Mouse (Mus musculus): ENCODE data around the gene Cdsn. TPM values are rescaled to one million over a fixed set of nuclear protein-coding genes. Genes with fewer than 3 reads are reported as not detected.

Cdsn gene
- total and polyA plus RNA-seq, 2 experiments: not detected

DNA sequence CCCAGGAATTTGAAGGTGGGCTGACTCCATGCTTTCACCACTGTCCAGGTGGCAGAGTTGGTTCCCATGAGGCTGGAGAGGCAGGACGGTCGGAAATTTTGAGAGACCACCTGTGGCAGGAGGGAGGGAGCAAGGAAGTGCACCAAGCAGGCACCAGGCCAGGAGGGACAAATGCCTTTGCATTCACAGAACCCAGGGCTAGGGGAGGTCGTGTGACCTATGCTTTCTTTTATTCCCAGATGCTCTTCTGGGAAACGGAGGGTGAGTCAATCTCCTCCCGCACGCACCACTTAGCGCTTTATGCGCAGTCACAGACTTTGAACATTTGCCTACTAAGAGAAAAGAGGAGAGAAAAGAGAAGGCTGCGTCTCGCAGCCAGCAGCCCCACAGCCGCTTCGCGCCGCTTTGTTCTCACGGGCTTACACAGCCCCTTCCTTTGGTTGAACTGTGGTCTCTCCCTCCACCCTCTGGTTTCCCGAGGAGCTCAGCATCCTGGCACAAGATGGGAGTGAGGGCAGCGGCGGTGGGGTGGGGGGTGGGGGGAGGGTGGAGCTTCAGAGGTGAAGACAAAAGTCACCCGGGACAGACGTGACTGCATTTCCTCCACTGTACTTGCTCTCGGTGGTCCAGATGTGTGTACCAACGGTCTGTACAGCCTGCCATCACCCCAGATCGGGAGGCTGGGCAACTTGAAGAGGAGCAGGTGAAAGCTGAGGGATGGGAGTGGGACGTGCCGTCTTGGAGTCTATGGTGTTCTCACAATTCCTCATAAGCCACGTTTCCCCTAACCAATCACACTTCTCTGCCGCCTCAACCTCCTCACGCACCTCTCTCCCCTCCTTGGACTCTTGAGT, 17.4 kb downstream of the Cdsn start:
- H3K27ac ChIP-seq (replicated peaks; ENCODE audit: insufficient read depth, low read depth, low read length): no peak overlapping the region
- TF ChIP-seq CTCF (IDR thresholded peaks at IDR 0.05; ENCODE audit: low read depth, low read length) (no peak), POLR2A (IDR thresholded peaks at IDR 0.05; ENCODE audit: extremely low read depth, insufficient read depth, low read length) (no peak)
- H3K4me1 ChIP-seq (ENCODE audit: control insufficient read depth, insufficient read depth, low read length): no peaks in the 10 kb centered on the region
- H3K79me2 ChIP-seq (ENCODE audit: control insufficient read depth, insufficient read depth, low read length): no peaks in the 10 kb centered on the region
- H3K36me3 ChIP-seq (ENCODE audit: control insufficient read depth, insufficient read depth, low read length): no peaks in the 10 kb centered on the region
- WGBS: 10% methylated on average over 28 of the region's 28 CpGs
- H3K9ac ChIP-seq (ENCODE audit: low read depth, low read length): no peak overlapping the region
- peaks cover 12% of the 10 kb centered on the region for H3K27me3 ChIP-seq (ENCODE audit: control insufficient read depth, insufficient read depth, low read length)
- DNase-seq (ENCODE audit: extremely low read depth, low read depth, low spot score): no peak
- no peak overlapping the region for H3K4me3 ChIP-seq (ENCODE audit: insufficient read depth, low read depth, low read length)

DNA sequence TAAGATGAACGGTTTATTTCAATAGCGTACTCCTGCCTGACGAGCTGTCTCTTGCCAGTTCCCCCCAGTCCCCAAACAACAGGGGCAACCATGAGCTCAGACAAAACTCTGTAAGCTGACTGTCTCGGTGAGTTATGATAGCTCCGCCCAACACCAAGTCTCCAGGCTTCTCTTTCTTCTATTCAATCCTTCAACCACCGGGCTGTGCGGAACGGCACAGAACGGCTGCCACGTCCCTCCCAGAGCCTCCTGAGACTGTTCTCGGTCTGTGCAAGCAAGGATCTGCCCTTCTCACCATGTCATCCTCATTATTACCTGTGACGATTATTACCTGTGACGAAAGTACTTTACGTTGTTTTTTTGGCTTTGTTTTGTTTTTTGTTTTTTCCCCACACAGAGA, 18.9 kb downstream of the Cdsn start:
- peaks cover 12% of the 10 kb centered on the region for H3K27me3 ChIP-seq (ENCODE audit: control insufficient read depth, insufficient read depth, low read length)

DNA sequence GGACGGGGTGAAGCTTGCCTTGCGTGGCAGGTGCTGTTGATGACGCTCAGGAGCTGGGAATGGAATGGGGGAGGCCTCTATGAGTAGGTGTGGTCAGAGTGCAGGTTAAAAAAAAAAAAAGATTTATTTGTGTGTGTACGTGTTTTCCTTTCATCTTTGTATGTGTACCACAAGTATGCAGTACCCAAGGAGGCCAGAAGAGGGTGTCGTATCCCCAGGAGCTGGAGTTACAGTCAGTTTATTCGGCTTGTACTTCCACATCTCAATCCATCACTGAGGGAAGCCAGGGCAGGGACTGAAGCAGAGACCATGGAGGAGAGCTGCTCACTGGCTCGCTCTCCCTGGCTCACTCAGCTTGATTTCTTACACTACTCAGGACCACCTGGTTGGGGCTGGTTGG, 19.5 kb downstream of the Cdsn start:
- no peak for DNase-seq (ENCODE audit: extremely low read depth, low read depth, low spot score)
- no peaks in the 10 kb centered on the region for H3K4me1 ChIP-seq (ENCODE audit: control insufficient read depth, insufficient read depth, low read length)
- H3K79me2 ChIP-seq (ENCODE audit: control insufficient read depth, insufficient read depth, low read length): no peaks in the 10 kb centered on the region
- no peak overlapping the region for H3K9ac ChIP-seq (ENCODE audit: low read depth, low read length)
- H3K27ac ChIP-seq (replicated peaks; ENCODE audit: insufficient read depth, low read depth, low read length): no peak overlapping the region
- H3K4me3 ChIP-seq (ENCODE audit: insufficient read depth, low read depth, low read length): no peak overlapping the region
- WGBS: 94% methylated on average over 7 of the region's 7 CpGs
- H3K27me3 ChIP-seq (ENCODE audit: control insufficient read depth, insufficient read depth, low read length): peaks cover 12% of the 10 kb centered on the region
- no peak for TF ChIP-seq CTCF (IDR thresholded peaks at IDR 0.05; ENCODE audit: low read depth, low read length)
- no peak for TF ChIP-seq POLR2A (IDR thresholded peaks at IDR 0.05; ENCODE audit: extremely low read depth, insufficient read depth, low read length)
- H3K36me3 ChIP-seq (ENCODE audit: control insufficient read depth, insufficient read depth, low read length): no peaks in the 10 kb centered on the region

More for the DNA sequence above, 18.9 kb downstream of the Cdsn start:
- Histone ChIP-seq H3K9ac (ENCODE audit: low read depth, low read length) (no peak overlapping the region), H3K79me2 (ENCODE audit: control insufficient read depth, insufficient read depth, low read length) (no peaks in the 10 kb centered on the region), H3K4me1 (ENCODE audit: control insufficient read depth, insufficient read depth, low read length) (no peaks in the 10 kb centered on the region), H3K27ac (replicated peaks; ENCODE audit: insufficient read depth, low read depth, low read length) (no peak overlapping the region), H3K4me3 (ENCODE audit: insufficient read depth, low read depth, low read length) (no peak overlapping the region), H3K36me3 (ENCODE audit: control insufficient read depth, insufficient read depth, low read length) (no peaks in the 10 kb centered on the region)
- TF ChIP-seq POLR2A (IDR thresholded peaks at IDR 0.05; ENCODE audit: extremely low read depth, insufficient read depth, low read length) (no peak), CTCF (IDR thresholded peaks at IDR 0.05; ENCODE audit: low read depth, low read length) (no peak)
- DNase-seq (ENCODE audit: extremely low read depth, low read depth, low spot score): no peak
- 90% methylated on average over 14 of the region's 14 CpGs for WGBS

DNA sequence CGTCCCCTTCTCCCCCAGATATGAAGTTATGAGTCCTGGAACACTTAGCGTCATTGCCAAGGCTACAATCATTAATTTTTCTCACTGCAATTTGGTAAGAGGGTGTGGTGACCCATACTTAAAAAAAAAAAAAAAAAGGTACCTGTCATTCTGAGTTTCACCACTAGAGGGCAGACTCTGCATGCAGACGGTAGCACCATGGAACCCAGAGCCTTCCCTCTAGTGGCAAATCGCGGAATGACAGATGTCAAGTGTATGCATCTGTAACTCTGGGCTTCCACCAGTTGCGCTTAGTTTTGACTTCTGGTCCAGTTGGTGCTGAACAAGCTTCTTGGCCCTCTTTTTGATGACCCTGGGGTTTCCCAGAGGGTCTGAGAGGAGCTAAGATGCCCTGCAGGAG, 26.3 kb downstream of the Cdsn start:
- no peaks in the 10 kb centered on the region for H3K4me1 ChIP-seq (ENCODE audit: control insufficient read depth, insufficient read depth, low read length)
- WGBS: 23% methylated on average over 6 of the region's 6 CpGs
- no peak overlapping the region for H3K27ac ChIP-seq (replicated peaks; ENCODE audit: insufficient read depth, low read depth, low read length)
- no peaks in the 10 kb centered on the region for H3K36me3 ChIP-seq (ENCODE audit: control insufficient read depth, insufficient read depth, low read length)
- no peaks in the 10 kb centered on the region for H3K27me3 ChIP-seq (ENCODE audit: control insufficient read depth, insufficient read depth, low read length)
- peak; percentile 75 for DNase-seq (ENCODE audit: extremely low read depth, low read depth, low spot score)
- TF ChIP-seq POLR2A (IDR thresholded peaks at IDR 0.05; ENCODE audit: extremely low read depth, insufficient read depth, low read length): no peak
- peak; percentile 90 for TF ChIP-seq CTCF (IDR thresholded peaks at IDR 0.05; ENCODE audit: low read depth, low read length)
- no peaks in the 10 kb centered on the region for H3K79me2 ChIP-seq (ENCODE audit: control insufficient read depth, insufficient read depth, low read length)
- H3K9ac ChIP-seq (ENCODE audit: low read depth, low read length): no peak overlapping the region
- H3K4me3 ChIP-seq (ENCODE audit: insufficient read depth, low read depth, low read length): no peak overlapping the region

DNA sequence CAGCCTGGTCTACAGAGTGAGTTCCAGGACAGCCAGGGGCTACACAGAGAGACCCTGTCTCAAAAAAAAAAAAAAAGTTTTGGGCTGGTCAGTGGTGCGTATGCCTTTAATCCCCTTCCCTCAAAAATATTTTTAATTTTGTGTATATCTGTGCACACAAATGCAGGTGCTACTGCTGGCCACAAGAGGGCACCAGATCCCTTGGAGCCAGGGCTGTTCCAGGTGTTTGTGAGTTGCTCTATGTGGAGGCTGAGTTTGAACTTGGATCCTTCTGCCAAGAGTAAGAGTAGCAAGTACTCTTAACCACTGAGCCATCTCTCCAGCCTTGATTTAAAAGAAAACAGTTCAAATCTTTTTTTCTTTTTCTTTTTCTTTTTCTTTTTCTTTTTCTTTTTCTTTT, 31.0 kb downstream of the Cdsn start:
- DNase-seq (ENCODE audit: extremely low read depth, low read depth, low spot score): peak; percentile 6
- H3K27me3 ChIP-seq (ENCODE audit: control insufficient read depth, insufficient read depth, low read length): no peaks in the 10 kb centered on the region
- TF ChIP-seq CTCF (IDR thresholded peaks at IDR 0.05; ENCODE audit: low read depth, low read length) (peak; percentile 60), POLR2A (IDR thresholded peaks at IDR 0.05; ENCODE audit: extremely low read depth, insufficient read depth, low read length) (no peak)
- 94% methylated on average over 1 of the region's 1 CpGs for WGBS
- no peaks in the 10 kb centered on the region for H3K79me2 ChIP-seq (ENCODE audit: control insufficient read depth, insufficient read depth, low read length)
- no peaks in the 10 kb centered on the region for H3K36me3 ChIP-seq (ENCODE audit: control insufficient read depth, insufficient read depth, low read length)
- H3K9ac ChIP-seq (ENCODE audit: low read depth, low read length): no peak overlapping the region
- H3K27ac ChIP-seq (replicated peaks; ENCODE audit: insufficient read depth, low read depth, low read length): no peak overlapping the region
- no peak overlapping the region for H3K4me3 ChIP-seq (ENCODE audit: insufficient read depth, low read depth, low read length)
- H3K4me1 ChIP-seq (ENCODE audit: control insufficient read depth, insufficient read depth, low read length): no peaks in the 10 kb centered on the region; the same call in 1 of the 2 replicates

DNA sequence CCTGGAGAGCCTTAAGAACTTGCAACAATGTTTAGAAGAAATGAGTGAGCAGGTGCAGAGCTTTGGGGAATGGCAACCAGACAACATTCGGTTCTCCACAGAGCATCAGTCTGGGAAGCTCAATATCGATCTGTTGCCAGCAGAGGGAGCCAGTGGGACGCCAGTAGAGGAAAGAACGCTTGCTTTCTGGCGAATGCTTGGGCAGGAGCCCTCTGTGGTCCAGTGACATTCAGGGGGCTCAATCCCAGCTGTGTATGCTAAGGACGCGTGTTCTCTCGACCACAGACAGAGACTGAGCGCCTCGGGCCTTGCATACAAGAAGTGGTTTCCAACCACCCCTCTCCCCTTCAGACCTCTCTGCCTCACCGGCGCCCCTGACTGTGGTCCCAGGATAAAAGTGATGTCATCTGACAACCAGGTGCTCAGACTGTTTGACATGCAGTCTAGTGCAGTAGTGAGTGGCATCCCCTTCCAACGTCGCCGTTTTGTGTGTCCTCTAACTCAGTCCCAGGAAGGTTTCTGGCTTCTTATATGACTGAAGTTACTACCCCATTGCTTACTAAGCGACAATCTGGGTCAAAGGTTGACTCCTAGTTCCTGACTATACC, 32.5 kb downstream of the Cdsn start:
- H3K4me3 ChIP-seq (ENCODE audit: insufficient read depth, low read depth, low read length): no peak overlapping the region
- TF ChIP-seq POLR2A (IDR thresholded peaks at IDR 0.05; ENCODE audit: extremely low read depth, insufficient read depth, low read length): no peak
- peak; percentile 89 for TF ChIP-seq CTCF (IDR thresholded peaks at IDR 0.05; ENCODE audit: low read depth, low read length)
- 11% methylated on average over 16 of the region's 16 CpGs for WGBS
- no peaks in the 10 kb centered on the region for H3K79me2 ChIP-seq (ENCODE audit: control insufficient read depth, insufficient read depth, low read length)
- H3K27ac ChIP-seq (replicated peaks; ENCODE audit: insufficient read depth, low read depth, low read length): no peak overlapping the region
- no peaks in the 10 kb centered on the region for H3K36me3 ChIP-seq (ENCODE audit: control insufficient read depth, insufficient read depth, low read length)
- H3K27me3 ChIP-seq (ENCODE audit: control insufficient read depth, insufficient read depth, low read length): no peaks in the 10 kb centered on the region
- H3K9ac ChIP-seq (ENCODE audit: low read depth, low read length): no peak overlapping the region
- DNase-seq (ENCODE audit: extremely low read depth, low read depth, low spot score): peak; percentile 45
- H3K4me1 ChIP-seq (ENCODE audit: control insufficient read depth, insufficient read depth, low read length): no peaks in the 10 kb centered on the region; the same call in 1 of the 2 replicates

Measured in liver, adult 2 months (tissue).